Mouse (Mus musculus): Measurements from ENCODE around the gene Sox2.

The Sox2 gene

GRCm38 (mm10) chr3:34658966-34659535, 8.8 kb downstream of the Sox2 start:
- no peak for DNase-seq (ENCODE audit: low spot score in 2 of 2)

DNA sequence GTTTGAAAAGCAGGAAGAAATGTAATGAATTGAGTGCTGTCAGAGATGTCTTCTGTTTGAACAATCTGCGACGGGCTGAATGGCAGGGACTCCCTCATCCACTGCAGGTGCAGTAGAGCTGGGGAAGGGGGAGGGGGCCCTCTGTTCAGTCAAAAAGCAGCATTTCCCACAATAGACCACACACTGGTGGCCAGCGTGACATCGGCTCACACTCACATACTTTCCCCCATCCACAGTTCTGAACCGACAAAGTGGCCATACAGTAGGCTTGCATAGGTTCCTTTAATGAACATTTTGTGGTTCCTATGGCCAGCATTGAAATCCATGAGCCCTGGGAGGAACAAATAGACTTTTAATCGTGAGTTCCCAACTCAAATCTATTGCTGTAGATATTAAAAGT, 9.7 kb downstream of the Sox2 start:
- DNase-seq (ENCODE audit: low spot score in 2 of 2), result no peak

- no peak for DNase-seq (ENCODE audit: low spot score in 2 of 2)
These were observed 10.5 kb downstream of the Sox2 start for GRCm38 (mm10) chr3:34660542-34661290.

DNA sequence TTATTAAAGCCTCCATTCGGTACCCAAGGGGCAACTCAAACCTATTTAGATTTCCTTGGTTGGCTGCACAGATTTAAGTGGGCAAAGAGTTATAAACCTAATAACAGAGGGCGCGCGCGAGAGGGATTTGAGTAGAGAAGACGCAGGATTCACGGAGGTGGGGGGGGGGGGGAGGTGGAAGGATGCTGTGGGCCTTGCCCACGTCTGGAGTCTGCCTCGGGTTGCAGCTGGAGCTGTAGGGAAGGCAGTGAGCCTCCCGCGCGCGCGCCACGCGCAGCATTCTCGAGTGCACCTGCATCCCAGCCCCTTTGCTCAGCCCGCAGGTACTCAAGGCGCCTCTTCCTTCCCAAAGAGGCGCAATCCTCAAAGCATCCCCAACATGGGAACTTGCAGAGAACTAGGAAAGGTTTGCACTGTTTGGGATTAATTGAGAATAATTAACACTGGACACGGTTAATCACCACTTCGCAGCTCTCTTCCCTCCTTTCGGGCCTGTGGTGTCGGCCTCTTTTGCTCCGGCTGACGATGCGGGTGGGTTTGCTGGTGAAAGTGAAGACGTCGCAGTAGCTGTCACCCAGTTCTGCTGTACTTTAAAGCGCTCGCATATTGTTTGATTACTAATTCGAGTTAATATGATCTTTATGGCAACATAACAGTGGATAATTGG, 11.3 kb downstream of the Sox2 start:
- DNase-seq (ENCODE audit: low spot score in 2 of 2), result no peak

- DNase-seq (ENCODE audit: low spot score in 2 of 2), result no peak
These were observed 12.0 kb downstream of the Sox2 start for GRCm38 (mm10) chr3:34662008-34662711.

GRCm38 (mm10) chr3:34662712-34663655, 12.8 kb downstream of the Sox2 start:
- no peak for DNase-seq (ENCODE audit: low spot score in 2 of 2)

GRCm38 (mm10) chr3:34663701-34664635, 13.8 kb downstream of the Sox2 start:
- DNase-seq (ENCODE audit: low spot score in 2 of 2), result no peak

GRCm38 (mm10) chr3:34664636-34665531, 14.7 kb downstream of the Sox2 start:
- DNase-seq (ENCODE audit: low spot score in 2 of 2), result no peak

DNA sequence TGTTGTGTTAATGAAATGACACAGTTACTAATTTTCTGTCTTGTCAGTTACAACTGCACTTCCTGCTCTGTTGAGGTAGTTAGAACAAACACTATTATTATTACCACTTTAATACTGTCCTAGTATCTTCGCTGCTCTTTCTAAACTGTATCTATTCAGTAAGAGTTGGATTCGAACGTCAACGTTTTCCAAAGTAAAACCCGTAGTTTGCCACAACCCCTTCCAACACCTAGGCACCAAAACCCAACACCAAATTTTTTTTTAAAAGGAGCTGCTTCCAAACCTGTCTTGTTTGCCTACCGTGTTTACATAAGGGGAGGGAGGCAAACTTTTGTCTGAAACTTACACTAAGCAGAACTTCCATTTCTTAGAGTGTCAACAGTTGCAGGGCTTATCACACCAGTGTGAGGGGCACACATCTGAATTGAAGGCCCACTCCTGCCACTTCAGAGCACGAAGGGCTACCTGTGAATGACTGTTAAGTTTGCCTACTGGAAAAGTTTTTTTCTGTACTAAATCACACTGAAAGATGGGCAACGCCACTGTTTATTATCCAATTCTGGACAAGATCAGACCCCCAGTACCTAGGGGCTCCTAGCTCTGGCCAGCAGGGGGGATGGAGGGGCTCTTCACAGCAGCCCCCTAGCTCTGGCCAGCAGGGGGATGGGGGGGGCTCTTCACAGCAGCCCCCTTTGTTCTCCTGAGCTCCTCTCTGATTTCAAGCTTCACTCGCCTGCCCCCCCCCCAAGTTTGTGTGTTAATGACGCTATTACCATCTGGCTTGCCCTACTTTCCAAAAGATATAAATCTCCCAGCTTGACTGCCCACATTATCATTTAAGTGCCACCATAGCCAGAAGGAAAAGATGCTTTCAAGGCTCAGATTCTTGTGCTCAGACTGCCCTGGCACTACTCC, 15.8 kb downstream of the Sox2 start:
- no peak for DNase-seq (ENCODE audit: low spot score in 2 of 2)

GRCm38 (mm10) chr3:34667180-34667579, 17.0 kb downstream of the Sox2 start:
- no peak for DNase-seq (ENCODE audit: low spot score in 2 of 2)

GRCm38 (mm10) chr3:34667881-34668817, 17.9 kb downstream of the Sox2 start:
- DNase-seq (ENCODE audit: low spot score in 2 of 2), result no peak

GRCm38 (mm10) chr3:34671024-34671660, 20.9 kb downstream of the Sox2 start:
- no peak for DNase-seq (ENCODE audit: low spot score in 2 of 2)

GRCm38 (mm10) chr3:34678840-34679239, 28.6 kb downstream of the Sox2 start:
- no peak for DNase-seq (ENCODE audit: low spot score in 2 of 2)

- DNase-seq (ENCODE audit: low spot score in 2 of 2), result no peak
These were observed 29.2 kb downstream of the Sox2 start for GRCm38 (mm10) chr3:34679439-34679838.

- DNase-seq (ENCODE audit: low spot score in 2 of 2), result no peak
These were observed 29.7 kb downstream of the Sox2 start for GRCm38 (mm10) chr3:34679921-34680320.

DNA sequence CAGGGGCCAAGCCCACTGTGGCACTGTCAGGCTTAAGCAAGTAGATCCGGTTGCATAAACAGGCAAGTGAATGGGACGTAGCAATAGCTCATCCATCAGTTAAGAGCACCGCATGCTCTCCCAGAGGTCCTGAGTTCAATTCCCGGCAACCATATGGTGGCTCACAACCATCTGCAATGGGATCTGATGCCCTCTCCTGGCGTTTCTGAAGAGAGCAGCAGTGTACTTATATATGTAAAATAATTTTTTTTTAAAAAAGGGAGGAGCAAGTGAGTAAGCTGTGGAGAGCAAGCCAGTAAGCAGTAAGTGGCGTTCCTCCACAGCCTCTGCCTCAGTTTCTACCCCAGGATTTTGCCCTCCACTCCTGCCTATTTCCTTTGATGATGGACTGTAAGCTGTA, 37.9 kb downstream of the Sox2 start:
- DNase-seq (ENCODE audit: low spot score in 2 of 2), result no peak

All from frontal cortex, postnatal 36 days (tissue).